Mouse (Mus musculus): ENCODE results near the gene Tomm70a. TPM values are rescaled to one million over a fixed set of nuclear protein-coding genes. Genes with fewer than 3 reads are reported as not detected.

The Tomm70a gene
- polyA plus RNA-seq (2015; fragmentation: Nextera tagmentation; extraction: Ambion mirVana): 40.2 and 40.4 TPM in 2 replicates

- no peaks in the 10 kb centered on the region for H3K36me3 ChIP-seq
- ATAC-seq (ENCODE audit: low FRiP score, low read depth): peak; percentile 100
- peak within 1 kb of the TSS; percentile 94 for H3K4me3 ChIP-seq
These were observed at the start of gene Tomm70a for GRCm38 (mm10) chr16:57120913-57121815. Tomm70a (plus strand) TSS chr16:57121703.

GRCm38 (mm10) chr16:57075986-57076385 is 45.5 kb upstream of the Tomm70a start:
- no peak overlapping the region for H3K4me3 ChIP-seq
- H3K9ac ChIP-seq: no peak overlapping the region
- H3K4me2 ChIP-seq (replicated peaks): no peak overlapping the region
- H3K27me3 ChIP-seq: no peaks in the 10 kb centered on the region
- no peaks in the 10 kb centered on the region for H3K9me3 ChIP-seq
- H3K27ac ChIP-seq: no peak overlapping the region
- no peaks in the 10 kb centered on the region for H3K36me3 ChIP-seq
- no peak for ATAC-seq (ENCODE audit: low FRiP score, low read depth)
- H3K4me1 ChIP-seq: no peaks in the 10 kb centered on the region
- 76% methylated on average over 7 of the region's 7 CpGs for WGBS

More at GRCm38 (mm10) chr16:57120913-57121815, at the start of gene Tomm70a:
- H3K27me3 ChIP-seq: no peaks in the 10 kb centered on the region
- no peaks in the 10 kb centered on the region for H3K9me3 ChIP-seq
- H3K9ac ChIP-seq: peak within 1 kb of the TSS; percentile 94
- under 1% methylated on average over 37 of the region's 37 CpGs for WGBS
- H3K4me2 ChIP-seq (replicated peaks): peak within 1 kb of the TSS; percentile 79
- H3K4me1 ChIP-seq: peaks cover 18% of the 10 kb centered on the region
- peak within 1 kb of the TSS; percentile 90 for H3K27ac ChIP-seq

GRCm38 (mm10) chr16:57079577-57079976 is 41.9 kb upstream of the Tomm70a start:
- H3K4me3 ChIP-seq: no peak overlapping the region
- no peaks in the 10 kb centered on the region for H3K9me3 ChIP-seq
- H3K4me1 ChIP-seq: no peaks in the 10 kb centered on the region
- 77% methylated on average over 4 of the region's 4 CpGs for WGBS
- no peaks in the 10 kb centered on the region for H3K36me3 ChIP-seq
- no peak for ATAC-seq (ENCODE audit: low FRiP score, low read depth)
- H3K4me2 ChIP-seq (replicated peaks): no peak overlapping the region
- no peak overlapping the region for H3K9ac ChIP-seq
- H3K27me3 ChIP-seq: no peaks in the 10 kb centered on the region
- H3K27ac ChIP-seq: no peak overlapping the region

- 0 out of 2 replicates have a peak, but pooled peaks have one; percentile 73 for ATAC-seq (ENCODE audit: low FRiP score, low read depth)
- 53% methylated on average over 4 of the region's 4 CpGs for WGBS
- Histone ChIP-seq H3K9me3 (no peaks in the 10 kb centered on the region), H3K4me1 (no peaks in the 10 kb centered on the region), H3K4me3 (no peak overlapping the region), H3K27ac (no peak overlapping the region), H3K27me3 (no peaks in the 10 kb centered on the region), H3K36me3 (no peaks in the 10 kb centered on the region), H3K4me2 (replicated peaks) (no peak overlapping the region), H3K9ac (no peak overlapping the region)
These were observed 29.0 kb upstream of the Tomm70a start for GRCm38 (mm10) chr16:57092460-57092859.

- no peaks in the 10 kb centered on the region for H3K27me3 ChIP-seq
- no peaks in the 10 kb centered on the region for H3K4me1 ChIP-seq
- H3K9me3 ChIP-seq: no peaks in the 10 kb centered on the region
- no peak overlapping the region for H3K4me2 ChIP-seq (replicated peaks)
- 66% methylated on average over 6 of the region's 6 CpGs for WGBS
- no peak overlapping the region for H3K9ac ChIP-seq
- no peak overlapping the region for H3K4me3 ChIP-seq
- no peak overlapping the region for H3K27ac ChIP-seq
- H3K36me3 ChIP-seq: no peaks in the 10 kb centered on the region
- ATAC-seq (ENCODE audit: low FRiP score, low read depth): no peak
These were observed 28.4 kb upstream of the Tomm70a start for GRCm38 (mm10) chr16:57092911-57093605.

GRCm38 (mm10) chr16:57098468-57099144 is 22.9 kb upstream of the Tomm70a start:
- no peak for ATAC-seq (ENCODE audit: low FRiP score, low read depth)
- H3K9me3 ChIP-seq: no peaks in the 10 kb centered on the region
- no peak overlapping the region for H3K9ac ChIP-seq
- no peaks in the 10 kb centered on the region for H3K4me1 ChIP-seq
- H3K36me3 ChIP-seq: no peaks in the 10 kb centered on the region
- 56% methylated on average over 7 of the region's 7 CpGs for WGBS
- no peaks in the 10 kb centered on the region for H3K27me3 ChIP-seq
- H3K4me3 ChIP-seq: no peak overlapping the region
- no peak overlapping the region for H3K4me2 ChIP-seq (replicated peaks)
- H3K27ac ChIP-seq: no peak overlapping the region

GRCm38 (mm10) chr16:57099572-57100237 is 21.8 kb upstream of the Tomm70a start:
- no peak overlapping the region for H3K9ac ChIP-seq
- 82% methylated on average over 5 of the region's 5 CpGs for WGBS
- no peak for ATAC-seq (ENCODE audit: low FRiP score, low read depth)
- no peaks in the 10 kb centered on the region for H3K4me1 ChIP-seq
- H3K36me3 ChIP-seq: no peaks in the 10 kb centered on the region
- no peaks in the 10 kb centered on the region for H3K9me3 ChIP-seq
- no peak overlapping the region for H3K4me2 ChIP-seq (replicated peaks)
- H3K4me3 ChIP-seq: no peak overlapping the region
- no peak overlapping the region for H3K27ac ChIP-seq
- no peaks in the 10 kb centered on the region for H3K27me3 ChIP-seq

GRCm38 (mm10) chr16:57101174-57101573 is 20.3 kb upstream of the Tomm70a start:
- no peak overlapping the region for H3K9ac ChIP-seq
- no peak overlapping the region for H3K27ac ChIP-seq
- no peaks in the 10 kb centered on the region for H3K9me3 ChIP-seq
- 0 out of 2 replicates have a peak, but pooled peaks cover 3% of the 10 kb centered on the region for H3K27me3 ChIP-seq
- H3K4me3 ChIP-seq: no peak overlapping the region
- 90% methylated on average over 1 of the region's 1 CpGs for WGBS
- no peak overlapping the region for H3K4me2 ChIP-seq (replicated peaks)
- ATAC-seq (ENCODE audit: low FRiP score, low read depth): no peak
- no peaks in the 10 kb centered on the region for H3K4me1 ChIP-seq
- H3K36me3 ChIP-seq: no peaks in the 10 kb centered on the region

- H3K4me2 ChIP-seq (replicated peaks): no peak overlapping the region
- no peak for ATAC-seq (ENCODE audit: low FRiP score, low read depth)
- H3K27me3 ChIP-seq: 0 out of 2 replicates have a peak, but pooled peaks cover 3% of the 10 kb centered on the region
- H3K4me3 ChIP-seq: no peak overlapping the region
- no peak overlapping the region for H3K9ac ChIP-seq
- H3K4me1 ChIP-seq: no peaks in the 10 kb centered on the region
- no peaks in the 10 kb centered on the region for H3K9me3 ChIP-seq
- H3K36me3 ChIP-seq: no peaks in the 10 kb centered on the region
- WGBS: 80% methylated on average over 5 of the region's 5 CpGs
- H3K27ac ChIP-seq: no peak overlapping the region
These were observed 15.1 kb upstream of the Tomm70a start for GRCm38 (mm10) chr16:57106185-57106960.

GRCm38 (mm10) chr16:57116066-57116465 is 5.4 kb upstream of the Tomm70a start:
- Histone ChIP-seq H3K4me2 (replicated peaks) (no peak overlapping the region), H3K9ac (no peak overlapping the region), H3K36me3 (no peaks in the 10 kb centered on the region), H3K4me3 (no peak overlapping the region), H3K27ac (no peak overlapping the region), H3K4me1 (no peaks in the 10 kb centered on the region), H3K27me3 (no peaks in the 10 kb centered on the region), H3K9me3 (no peaks in the 10 kb centered on the region)
- no peak for ATAC-seq (ENCODE audit: low FRiP score, low read depth)

GRCm38 (mm10) chr16:57117562-57117961 is 3.9 kb upstream of the Tomm70a start:
- H3K27ac ChIP-seq: no peak overlapping the region
- peaks cover 2% of the 10 kb centered on the region for H3K4me1 ChIP-seq
- H3K36me3 ChIP-seq: no peaks in the 10 kb centered on the region
- no peak for ATAC-seq (ENCODE audit: low FRiP score, low read depth)
- H3K9me3 ChIP-seq: no peaks in the 10 kb centered on the region
- no peak overlapping the region for H3K9ac ChIP-seq
- H3K27me3 ChIP-seq: no peaks in the 10 kb centered on the region
- no peak overlapping the region for H3K4me2 ChIP-seq (replicated peaks)
- H3K4me3 ChIP-seq: no peak overlapping the region
- WGBS: 82% methylated on average over 2 of the region's 2 CpGs
